Mouse (Mus musculus): ENCODE data around the gene Gm21983.

The Gm21983 gene

Small RNA genes within 50 kb of the gene (microRNA-seq; reads per million reads assigned to microRNA genes)
- 0.23 to 0.25 reads per million in 2 experiments for gene Mir1191
- 0 reads per million in 2 experiments for gene Mir3101

All from adrenal gland (tissue).